Mouse (Mus musculus): ENCODE measurements around the gene Gm4737. TPM values are rescaled to one million over a fixed set of nuclear protein-coding genes. Genes with fewer than 3 reads are reported as not detected.
A peak's percentile ranks its signal among the peaks of the same experiment; 100 is the strongest.
"Not testable (repeated sequence)": the region's sequence is repeated elsewhere in the genome, so short reads cannot be mapped to it uniquely, and the experiment has no call there.

The Gm4737 gene
- total RNA-seq (2021): 10 to 100 TPM; 13.5 to 14.3 TPM

DNA sequence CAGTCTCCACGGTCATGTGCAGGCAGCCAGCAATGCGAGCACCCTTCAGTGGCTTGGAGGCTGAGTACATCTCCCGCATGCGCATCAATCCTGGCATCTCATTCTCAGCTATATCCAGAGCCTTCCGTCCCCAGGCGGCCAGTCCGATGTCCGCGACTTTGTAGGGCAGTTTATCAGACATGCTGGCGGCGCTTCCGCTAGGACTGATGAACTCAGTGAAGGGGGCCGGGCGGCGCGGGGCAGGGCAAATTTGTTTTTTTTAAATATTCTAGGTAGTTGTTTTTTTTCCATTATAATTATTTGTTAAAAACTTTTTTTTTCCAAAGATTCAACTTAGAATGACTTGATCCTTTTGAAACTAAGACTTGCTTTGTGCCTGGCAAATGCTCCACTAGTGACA is at the start of gene Gm4737:
TSS of gene Gm4737 (minus strand) at position 246 of the 400 bp plus-strand sequence.
- DNase-seq (ENCODE audit: low spot score in 2 of 2); intact Hi-C loops (cut with DNase I): not testable (repeated sequence)

DNA sequence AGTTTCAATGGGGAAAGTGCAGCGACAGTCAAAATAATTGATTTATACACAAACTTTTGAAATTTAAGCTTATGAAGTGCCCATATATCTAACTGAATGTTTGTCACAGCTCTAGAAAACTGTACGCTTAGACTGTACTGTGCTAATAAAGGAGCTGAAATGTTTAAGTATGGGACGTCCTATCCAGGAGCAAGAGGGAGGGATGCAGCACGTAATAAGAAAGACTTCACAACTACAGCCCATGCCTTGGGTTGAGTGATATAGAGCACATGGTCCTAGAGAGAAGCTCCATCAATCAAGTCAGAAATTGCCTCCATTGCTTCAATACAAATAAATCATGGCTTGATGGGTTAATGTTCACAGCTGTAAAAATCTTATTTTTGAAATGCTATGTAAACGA is 40.9 kb upstream of the Gm4737 start:
- intact Hi-C loops (cut with DNase I): no loop called here
- DNase-seq (ENCODE audit: low spot score in 2 of 2): no peak

DNA sequence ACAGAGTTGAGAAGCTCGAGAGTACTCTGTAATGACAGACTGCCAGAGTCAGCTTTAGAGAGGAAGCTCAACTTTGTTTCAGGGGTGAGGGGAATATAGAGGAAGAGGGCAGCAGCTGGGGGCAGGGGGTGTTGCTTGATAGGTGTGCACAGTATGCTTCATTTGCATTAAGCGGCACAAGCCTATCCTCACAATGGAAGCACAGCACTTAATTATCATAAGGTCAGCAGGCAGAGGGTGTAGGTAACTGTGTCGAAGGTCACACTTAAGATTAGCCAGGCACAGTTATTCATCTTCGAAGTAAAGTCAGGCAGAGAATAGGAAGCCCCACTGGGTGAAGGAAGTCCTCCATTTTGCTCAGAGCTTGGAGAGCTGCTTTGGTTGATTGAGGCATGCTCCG is 28.2 kb upstream of the Gm4737 start:
- intact Hi-C loops (cut with DNase I): no loop called here
- no peak for DNase-seq (ENCODE audit: low spot score in 2 of 2)

DNA sequence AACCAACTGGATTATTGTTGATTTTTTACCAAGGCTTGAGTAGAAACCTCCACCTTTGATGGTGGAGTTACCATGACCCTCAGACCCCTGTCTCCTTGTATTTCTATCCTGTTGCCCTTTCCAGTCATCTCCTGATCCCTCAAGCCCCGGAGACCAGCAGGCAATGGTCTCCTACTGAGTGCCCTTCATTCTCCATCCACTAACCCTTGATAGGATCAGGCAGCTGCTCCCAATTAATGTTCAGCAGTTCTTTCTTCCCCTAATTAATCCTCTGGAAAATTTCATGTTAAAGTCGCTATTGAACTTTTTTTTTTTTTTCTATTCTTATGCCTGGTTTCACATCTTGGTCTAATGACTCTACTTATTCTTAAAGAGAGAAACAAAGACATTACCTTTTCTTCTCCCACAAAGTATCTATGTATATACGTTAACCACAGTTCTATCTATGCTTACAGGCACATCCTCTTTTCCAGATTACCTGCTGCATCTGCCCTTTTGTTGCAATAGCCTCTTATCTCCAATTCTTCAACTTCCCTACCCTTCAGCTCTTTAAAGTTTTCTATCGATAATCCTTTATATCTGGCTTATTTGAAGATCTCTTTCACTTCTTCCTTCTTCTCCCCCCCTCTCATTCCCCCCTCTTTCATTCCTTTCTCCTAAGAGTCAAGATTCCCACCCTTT is 23.4 kb upstream of the Gm4737 start:
- intact Hi-C loops (cut with DNase I): no loop called here
- no peak for DNase-seq (ENCODE audit: low spot score in 2 of 2)

DNA sequence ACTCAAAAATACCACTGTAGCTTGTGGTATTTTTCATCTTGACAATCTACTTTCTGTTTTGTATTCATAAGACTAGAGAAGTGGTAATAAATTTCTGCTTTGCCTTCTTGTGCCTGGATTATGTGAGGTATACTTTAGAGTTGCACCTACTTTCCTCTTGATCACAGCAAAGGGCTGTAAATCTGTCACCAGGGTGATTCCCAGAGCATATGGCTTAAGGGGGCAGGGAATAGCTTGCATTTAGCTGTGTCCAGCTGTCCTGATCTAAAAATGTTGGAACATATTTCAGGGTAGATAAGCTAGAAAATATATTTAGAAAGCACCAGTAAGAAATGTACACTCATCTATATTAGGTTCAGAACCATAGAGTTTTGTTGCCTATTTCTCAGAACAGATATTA is 18.2 kb upstream of the Gm4737 start:
- intact Hi-C loops (cut with DNase I): loop anchor here (5.0 kb wide), 1 partner anchor 209 kb away; no protein-coding TSS in a partner anchor
- peak in 1 of 2 experiments; percentile 78 for DNase-seq (ENCODE audit: low spot score in 2 of 2)

DNA sequence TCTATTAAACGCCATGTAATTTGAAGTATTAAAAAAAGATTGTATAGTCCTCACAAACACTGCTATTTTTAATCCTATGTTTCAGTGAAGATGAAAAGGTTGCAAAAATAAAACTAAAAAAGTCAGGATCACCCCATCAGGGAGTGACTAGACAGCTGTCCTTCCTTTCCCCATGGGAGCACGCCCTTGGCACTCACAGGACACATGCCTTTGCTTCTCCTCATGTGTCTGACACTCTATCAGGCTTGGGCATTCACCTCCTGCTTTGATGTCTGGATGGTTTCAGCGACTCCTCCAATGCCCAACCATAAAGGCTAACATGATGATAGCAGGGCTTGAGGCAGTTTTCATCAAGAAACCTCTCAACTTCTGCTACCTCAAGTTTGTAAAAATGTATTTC is 12.1 kb upstream of the Gm4737 start:
- DNase-seq (ENCODE audit: low spot score in 2 of 2): no peak
- intact Hi-C loops (cut with DNase I): no loop called here

DNA sequence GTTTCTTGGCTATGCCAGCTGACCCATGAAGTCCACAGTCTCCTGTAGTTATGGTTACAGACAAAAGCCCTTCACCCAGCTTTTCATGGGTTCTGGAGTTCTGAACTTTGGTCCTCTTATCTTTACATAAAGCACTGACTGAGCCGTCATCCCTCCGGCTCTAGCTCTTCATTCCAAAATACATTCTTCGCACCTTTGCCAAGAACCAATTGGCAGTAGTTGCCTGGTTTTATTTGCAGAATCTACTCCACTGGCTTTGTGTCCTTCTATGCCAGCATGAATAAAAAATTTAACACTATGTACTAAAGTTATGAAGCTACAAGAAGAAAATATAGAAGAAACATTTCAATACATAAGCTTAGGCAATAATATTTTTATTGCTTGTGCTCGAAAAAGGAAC is 10.4 kb upstream of the Gm4737 start:
- intact Hi-C loops (cut with DNase I): no loop called here
- peak in 1 of 2 experiments; percentile 34 for DNase-seq (ENCODE audit: low spot score in 2 of 2)

DNA sequence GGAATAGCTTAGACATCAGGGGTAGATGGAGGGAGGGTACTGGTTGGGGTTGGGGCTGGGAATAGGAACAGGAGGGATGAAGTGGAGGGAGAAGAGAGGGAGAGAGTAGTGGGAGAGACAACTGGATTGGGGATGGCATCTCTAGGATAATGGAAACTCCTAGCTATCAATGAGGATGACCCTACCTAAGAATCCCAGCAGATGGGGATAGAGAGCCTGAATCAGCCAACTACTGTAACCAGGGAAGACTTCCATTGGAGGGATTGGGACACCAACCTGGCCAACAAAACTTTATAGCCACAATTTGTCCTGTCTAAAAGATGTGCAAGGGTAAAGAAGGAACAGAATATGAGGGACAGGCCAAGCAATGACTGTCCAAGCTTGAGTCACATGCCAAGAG is 3.7 kb downstream of the Gm4737 start:
- peak in 1 of 2 experiments; percentile 28 for DNase-seq (ENCODE audit: low spot score in 2 of 2)
- intact Hi-C loops (cut with DNase I): no loop called here

DNA sequence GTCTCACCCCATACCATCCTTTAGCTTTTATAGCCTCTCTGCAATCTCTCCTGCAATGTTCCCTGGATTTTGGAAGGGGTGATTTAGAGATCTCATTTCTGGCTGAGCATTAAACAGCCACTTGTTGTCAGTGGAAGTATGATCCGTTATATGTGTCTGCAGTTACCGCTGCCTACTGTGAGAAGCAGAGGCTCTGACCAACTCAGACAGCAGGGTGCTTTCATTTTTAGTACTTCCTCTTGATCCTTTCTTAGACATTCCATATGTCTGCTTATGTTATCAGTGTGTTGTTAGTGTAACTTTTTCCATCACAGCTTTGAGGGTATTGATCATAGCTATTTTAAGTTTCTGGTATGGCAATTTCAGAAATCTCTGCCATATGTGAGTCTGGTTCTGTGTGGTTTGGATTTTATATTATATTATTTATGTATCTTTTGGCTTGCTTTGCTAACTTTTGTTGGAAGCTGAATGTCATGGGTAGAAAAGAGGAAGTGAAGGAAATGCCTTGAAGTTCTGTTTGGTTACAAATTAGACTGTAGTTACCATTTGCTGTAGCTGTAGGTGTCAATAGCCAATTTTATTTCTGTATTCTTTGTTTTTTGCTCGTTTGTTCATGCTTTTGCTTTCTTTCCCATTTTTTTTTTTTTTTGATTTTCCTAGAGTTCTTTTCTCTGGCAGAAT is 6.1 kb downstream of the Gm4737 start:
- DNase-seq (ENCODE audit: low spot score in 2 of 2): peak in 1 of 2 experiments; percentile 52
- intact Hi-C loops (cut with DNase I): no loop called here

DNA sequence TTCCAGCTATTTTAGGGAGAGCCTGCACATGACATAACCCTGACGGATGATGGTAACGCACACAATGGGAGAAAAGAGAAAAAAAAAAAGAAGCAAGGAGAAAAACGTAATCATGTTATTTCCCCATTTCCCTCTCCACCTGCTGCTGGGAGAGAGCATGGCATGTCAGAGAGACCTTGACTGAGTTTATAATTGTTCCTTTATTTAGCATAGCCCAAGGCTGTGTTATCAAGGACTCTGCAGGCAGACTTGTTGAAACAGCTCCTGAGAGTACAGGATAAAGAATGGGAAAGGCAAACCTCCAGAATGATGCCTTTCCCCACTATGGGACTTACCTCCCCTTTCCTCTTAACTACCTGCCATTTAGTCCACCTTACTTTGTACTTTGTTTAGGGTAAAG is 7.9 kb downstream of the Gm4737 start:
- intact Hi-C loops (cut with DNase I): no loop called here
- no peak for DNase-seq (ENCODE audit: low spot score in 2 of 2)

DNA sequence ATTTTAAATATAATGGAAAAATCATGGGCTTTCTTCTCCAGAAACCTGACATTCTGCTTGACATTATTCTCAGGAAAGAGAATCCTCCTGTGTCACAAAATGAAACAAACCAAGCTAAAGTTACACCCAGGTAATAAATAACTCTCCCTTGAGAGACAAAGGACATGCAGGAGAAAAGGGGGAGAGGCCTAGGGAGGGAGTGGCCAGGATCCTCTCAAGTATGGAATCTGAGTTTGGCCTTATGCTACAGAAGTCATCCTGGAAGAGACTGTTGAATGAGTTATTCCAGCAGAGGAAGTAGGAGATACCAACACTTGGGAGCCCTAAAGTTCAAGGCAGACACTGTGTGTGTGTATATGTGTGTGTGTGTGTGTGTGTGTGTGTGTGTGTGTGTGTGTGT is 32.6 kb downstream of the Gm4737 start:
- intact Hi-C loops (cut with DNase I): loop anchor here (10.0 kb wide), 1 partner anchor 363 kb away; no protein-coding TSS in a partner anchor

DNA sequence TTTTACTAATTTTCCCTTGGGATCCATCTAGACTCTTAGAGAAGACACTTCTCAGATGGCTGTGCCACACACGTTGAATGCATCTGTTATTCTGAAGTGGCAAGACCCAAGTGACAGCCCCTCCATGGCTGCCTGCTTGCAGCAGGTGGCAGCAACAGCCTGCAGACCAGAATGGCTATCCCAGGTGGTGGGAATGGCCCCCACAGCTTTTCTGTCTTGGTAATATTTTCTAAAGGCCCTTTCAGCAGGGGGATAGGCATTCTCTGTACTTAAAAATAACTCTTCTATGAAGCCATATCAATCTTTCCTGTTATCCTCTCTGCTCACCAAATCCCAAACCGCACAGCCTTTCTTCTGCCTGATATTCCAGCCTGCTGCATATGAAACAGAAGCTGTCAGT is 33.5 kb downstream of the Gm4737 start:
- intact Hi-C loops (cut with DNase I): loop anchor here (10.0 kb wide), 1 partner anchor 363 kb away; no protein-coding TSS in a partner anchor
- peak; percentile 52 to 55 for DNase-seq (ENCODE audit: low spot score in 2 of 2)

More for the DNA sequence above, 32.6 kb downstream of the Gm4737 start:
- no peak for DNase-seq (ENCODE audit: low spot score in 2 of 2)

DNA sequence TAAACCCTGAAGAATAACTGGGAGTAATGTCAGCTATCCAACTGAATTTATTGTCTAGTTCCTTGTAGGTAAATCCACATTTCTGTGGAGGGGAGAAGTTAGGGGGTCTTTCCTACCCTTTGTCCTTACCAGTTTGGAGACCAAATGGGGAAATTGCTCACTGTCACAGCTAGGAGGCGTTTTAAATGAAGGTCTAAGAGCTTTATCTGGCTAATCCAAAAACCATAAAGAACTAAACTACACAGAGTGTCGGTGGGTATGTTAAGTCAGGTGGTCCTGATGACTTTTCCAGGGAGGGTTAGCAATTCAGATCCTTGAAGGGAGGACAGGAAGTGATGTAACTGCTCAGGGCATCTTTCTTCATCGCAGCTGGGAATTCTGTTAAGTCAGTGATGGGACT is 34.3 kb downstream of the Gm4737 start:
- no peak for DNase-seq (ENCODE audit: low spot score in 2 of 2)
- intact Hi-C loops (cut with DNase I): loop anchor here (10.0 kb wide), 1 partner anchor 364 kb away; no protein-coding TSS in a partner anchor

DNA sequence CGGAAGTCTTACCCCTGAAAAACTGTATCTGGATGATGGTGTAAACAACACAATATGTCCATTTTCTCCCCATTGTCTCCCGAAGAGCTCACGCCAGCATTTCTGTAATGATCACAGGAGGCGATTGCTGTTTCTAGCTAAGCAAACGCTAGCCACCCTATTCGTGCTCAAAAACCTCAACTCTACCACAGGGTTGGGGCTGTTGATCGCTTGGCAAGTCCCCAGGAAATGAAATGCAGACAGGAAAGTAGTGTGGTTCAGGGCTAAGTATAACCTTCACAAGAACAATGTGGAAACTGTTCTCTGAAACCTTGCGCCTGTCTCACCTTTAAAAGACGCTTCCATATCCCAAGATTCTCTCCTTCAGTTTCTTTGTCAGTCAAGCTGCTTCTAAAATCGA is 34.9 kb downstream of the Gm4737 start, which contains the start of gene Cd96:
TSS of gene Cd96 (minus strand) at position 232 of the 400 bp plus-strand sequence.
- no peak for DNase-seq (ENCODE audit: low spot score in 2 of 2)
- intact Hi-C loops (cut with DNase I): loop anchor here (10.0 kb wide), 1 partner anchor 365 kb away; no protein-coding TSS in a partner anchor

DNA sequence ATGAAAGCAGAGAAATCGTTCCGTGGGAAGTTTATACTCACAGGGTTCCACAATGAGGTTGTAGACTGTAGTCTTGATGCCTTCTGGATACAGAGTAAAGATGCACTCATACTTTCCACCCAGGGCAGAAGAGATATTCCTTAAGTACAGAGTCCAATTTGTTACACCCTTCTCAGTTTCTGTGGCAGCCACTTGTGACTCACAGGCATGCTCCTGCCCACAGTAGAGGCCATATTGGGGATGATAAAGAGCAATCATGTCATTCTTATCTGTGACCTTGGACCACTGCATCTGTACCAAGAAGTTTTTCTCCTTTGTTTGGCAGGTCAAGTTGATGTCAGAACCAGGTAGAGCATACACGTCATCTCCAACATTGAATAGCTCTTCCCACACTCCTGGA is 37.2 kb downstream of the Gm4737 start:
- no peak for DNase-seq (ENCODE audit: low spot score in 2 of 2)

DNA sequence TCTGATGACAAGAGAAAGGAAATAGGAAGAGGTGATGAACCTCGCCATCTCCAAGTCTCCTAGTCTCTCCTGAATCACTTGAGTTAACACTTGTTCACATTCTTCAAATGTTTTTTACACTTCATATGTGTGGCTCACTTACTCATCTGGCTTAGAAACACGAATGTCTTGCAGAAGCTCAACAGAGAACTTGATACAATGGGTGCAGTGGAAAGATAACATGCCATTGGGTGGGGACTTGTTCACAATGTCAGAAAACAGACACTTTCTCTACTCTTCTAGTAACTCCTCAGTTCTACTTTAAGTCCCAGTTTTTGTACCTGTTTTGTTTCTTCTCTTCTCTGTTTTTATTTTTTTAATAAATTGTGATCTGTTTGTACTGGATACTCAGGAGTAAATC is 40.1 kb downstream of the Gm4737 start:
- DNase-seq (ENCODE audit: low spot score in 2 of 2): no peak
- intact Hi-C loops (cut with DNase I): no loop called here

More for the DNA sequence above, 37.2 kb downstream of the Gm4737 start:
- intact Hi-C loops (cut with DNase I): no loop called here

DNA sequence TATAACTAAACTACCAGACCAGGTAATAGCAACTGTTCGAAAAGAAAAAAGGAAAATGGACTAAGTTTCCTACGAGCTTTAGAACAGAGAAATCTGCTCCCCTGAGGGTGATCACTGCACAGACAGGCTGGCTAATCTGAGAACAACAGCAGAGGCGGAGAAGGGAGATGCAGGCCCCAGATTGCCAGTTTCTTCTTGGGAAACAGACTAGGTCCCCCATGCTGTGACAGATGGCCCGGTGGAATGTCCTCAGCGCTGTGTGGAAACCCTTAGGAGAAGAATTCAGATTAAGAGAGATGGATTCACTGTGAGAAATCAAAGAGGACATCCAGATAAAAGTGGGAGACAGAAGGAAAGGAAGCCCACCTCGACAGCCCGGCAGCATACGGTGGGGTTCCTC is 45.3 kb downstream of the Gm4737 start:
- peak in 1 of 2 experiments; percentile 68 for DNase-seq (ENCODE audit: low spot score in 2 of 2)
- intact Hi-C loops (cut with DNase I): no loop called here

DNA sequence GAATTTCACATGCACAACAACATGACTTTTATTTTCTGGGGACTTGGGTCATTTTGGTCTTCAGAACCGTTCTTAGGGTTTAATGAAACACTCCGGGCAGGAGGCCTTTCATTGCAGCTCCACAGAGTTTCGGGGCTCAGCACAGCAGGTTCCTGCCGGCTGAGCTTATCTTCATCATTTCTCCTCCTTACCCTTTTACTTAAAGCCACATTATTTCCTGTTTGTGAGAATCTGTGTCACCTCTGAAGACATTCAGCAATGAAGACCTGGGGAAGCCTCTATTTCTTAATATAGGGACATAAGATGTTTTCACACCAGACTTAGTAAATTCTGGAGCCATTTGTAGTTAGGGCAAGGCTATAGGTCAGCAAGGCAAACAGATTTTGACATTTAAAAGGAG is 47.4 kb downstream of the Gm4737 start:
- DNase-seq (ENCODE audit: low spot score in 2 of 2): no peak
- intact Hi-C loops (cut with DNase I): no loop called here

DNA sequence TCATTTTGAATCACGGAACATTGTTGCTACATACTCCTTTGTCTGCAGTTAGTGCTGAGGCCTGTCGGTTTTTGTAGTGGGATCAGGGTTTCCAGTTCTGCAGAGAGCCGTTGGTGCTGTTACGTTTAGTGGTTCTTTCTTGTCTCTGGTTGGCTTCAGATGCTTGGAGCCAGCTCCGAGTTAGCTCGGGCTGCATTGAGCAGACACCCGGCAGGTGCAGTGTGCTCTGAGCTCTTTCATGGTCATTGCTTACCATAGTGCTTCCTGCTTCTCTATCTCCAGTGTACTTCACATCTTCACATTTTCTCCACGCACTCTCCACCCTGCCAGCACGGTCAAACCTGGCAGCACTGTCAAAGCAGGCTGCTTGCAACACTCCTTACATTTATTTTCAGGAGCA is 50.4 kb downstream of the Gm4737 start:
- intact Hi-C loops (cut with DNase I): loop anchor here (5.0 kb wide), 1 partner anchor 112 kb away; no protein-coding TSS in a partner anchor
- no peak for DNase-seq (ENCODE audit: low spot score in 2 of 2)

All from left cerebral cortex, postnatal 25 days (tissue).